Mouse (Mus musculus) spleen, postnatal 14 days (tissue): ENCODE data around the gene Ankrd55.

Source experiments
- DNase-seq, 2 experiments: peaks; one replicate each; pipeline ENCODE4 v3.0.0; 2021 to 2022; ENCODE audit warnings: low spot score in 2 of 2

Gene Ankrd55

DNA sequence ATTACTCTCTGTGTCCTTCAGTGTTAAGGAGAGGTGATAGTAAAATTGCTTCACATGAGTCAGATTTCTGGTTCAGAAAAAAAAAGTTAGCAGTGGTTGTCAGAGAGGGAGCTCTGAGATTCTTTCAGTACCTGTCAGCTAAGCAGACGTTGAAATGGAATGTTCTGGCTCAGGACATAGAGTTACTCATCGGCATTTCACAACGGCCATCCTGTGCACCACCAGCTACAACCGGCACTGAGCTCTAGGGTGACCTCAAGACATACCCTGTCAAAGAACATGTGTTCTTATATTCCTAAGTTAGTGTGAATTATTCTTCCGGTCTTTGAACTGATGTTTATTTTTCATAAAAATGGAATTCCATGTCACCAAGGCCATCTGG is 55.4 kb downstream of the Ankrd55 start:
- DNase-seq, result no peak

GRCm38 (mm10) chr13:112344270-112344864 is 56.1 kb downstream of the Ankrd55 start:
- DNase-seq, result no peak

GRCm38 (mm10) chr13:112345542-112345941 is 57.3 kb downstream of the Ankrd55 start:
- no peak for DNase-seq

GRCm38 (mm10) chr13:112346031-112346430 is 57.8 kb downstream of the Ankrd55 start:
- no peak for DNase-seq

- no peak for DNase-seq
Measured at GRCm38 (mm10) chr13:112346659-112347142, 58.5 kb downstream of the Ankrd55 start.

GRCm38 (mm10) chr13:112348250-112348649 is 60.0 kb downstream of the Ankrd55 start:
- no peak for DNase-seq

DNA sequence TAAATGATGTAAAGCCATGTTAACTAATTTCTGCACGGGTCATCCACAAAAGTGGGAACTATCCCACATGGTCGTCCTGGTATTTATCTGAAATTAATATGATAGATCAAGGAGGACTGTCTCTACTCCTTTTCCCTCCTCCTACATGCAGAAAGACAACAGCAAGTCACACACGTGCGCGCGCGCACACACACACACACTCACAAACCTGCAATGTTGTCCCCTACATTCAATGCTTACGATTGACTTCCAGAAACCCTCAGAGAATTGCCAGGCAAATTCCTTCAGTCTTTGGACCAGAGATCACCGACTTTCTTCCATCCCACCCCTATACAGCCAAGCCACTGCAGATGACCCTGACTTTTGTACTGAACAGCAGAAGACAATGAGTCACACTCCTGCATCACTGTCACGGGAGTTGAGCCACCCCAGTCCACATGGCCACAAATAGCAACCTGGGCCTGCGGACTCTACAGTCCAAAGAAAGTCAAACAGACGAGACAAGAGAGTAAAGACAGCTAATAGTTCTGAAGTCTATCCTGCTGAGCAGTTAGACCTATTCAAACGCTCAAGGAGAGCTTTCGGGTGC is 60.7 kb downstream of the Ankrd55 start:
- no peak for DNase-seq

DNA sequence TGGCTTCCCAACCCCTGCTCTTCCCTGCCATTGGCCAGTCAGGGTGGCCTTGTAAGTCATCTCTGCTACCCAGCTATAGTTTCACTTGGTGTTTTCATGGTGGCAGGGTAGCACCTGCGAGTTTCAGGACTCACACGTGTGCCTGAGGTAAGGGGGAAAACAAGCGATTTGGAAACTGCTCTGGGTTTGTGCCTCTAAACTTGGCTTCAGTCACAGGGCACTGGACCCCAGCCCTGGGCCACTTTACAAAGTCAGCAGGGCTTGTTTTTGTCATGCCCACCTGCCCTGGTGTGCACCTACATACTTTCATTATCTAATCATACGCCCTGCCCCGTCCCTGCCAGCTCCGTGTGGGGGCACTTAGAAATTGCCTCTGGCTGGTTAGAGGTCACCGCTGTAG is 61.2 kb downstream of the Ankrd55 start:
- DNase-seq, result no peak

- no peak for DNase-seq
Measured at GRCm38 (mm10) chr13:112351943-112352342, 63.7 kb downstream of the Ankrd55 start.

GRCm38 (mm10) chr13:112354109-112354867 is 66.0 kb downstream of the Ankrd55 start:
- DNase-seq, result no peak

DNA sequence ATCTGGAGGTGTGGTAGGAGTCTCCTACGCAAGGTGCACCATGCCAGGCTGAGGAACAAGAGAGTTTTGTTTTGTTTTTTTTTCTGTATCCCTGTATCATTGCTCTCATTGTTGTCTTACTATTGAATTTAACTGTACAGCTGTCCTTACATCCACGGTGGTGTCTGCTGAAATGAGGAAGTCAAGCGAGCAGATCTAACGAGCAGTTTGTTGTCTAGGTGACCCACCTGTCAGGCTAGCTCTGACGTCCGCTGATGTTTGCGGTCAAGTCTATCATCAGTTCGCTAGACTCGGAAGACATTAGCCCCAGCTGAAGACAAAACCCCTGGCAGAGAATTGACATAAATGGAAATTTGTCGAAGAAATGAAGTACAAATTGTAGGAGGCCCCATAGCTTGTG is 66.7 kb downstream of the Ankrd55 start:
- DNase-seq, result peak in 1 of 2 experiments; percentile 33

DNA sequence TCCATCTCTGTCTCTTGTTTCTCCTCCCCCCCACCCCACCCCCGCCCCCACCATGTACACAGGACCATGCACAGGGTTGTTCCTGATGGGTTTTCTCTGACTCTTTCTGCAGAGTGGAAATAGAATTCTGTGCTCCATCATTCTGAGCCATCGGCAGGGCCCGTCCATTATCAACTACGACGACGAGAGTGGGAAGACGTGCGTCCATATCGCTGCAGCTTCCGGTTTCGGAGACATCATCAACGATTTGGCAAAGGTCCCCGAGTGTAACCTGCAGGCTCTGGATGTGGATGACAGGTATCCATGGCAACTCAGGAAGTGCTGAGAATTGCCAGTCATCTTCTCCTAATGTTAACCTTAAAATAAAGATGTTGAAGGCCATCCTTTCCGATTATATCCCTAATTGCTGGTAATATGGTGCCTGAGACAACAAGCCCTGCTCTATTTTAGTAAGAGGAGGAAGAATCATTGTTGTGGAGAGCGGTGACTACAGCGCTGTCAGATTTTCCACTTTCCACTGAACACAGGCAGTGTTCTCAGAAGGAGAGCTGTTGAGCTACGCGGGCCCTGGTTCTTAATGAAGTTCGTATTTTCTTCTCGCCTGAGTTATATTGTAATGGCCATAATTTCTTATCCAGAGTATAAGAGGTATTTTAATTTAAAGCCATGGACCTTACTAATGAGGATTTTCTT is 67.7 kb downstream of the Ankrd55 start:
- no peak for DNase-seq

GRCm38 (mm10) chr13:112361575-112361974 is 73.3 kb downstream of the Ankrd55 start:
- DNase-seq, result no peak

DNA sequence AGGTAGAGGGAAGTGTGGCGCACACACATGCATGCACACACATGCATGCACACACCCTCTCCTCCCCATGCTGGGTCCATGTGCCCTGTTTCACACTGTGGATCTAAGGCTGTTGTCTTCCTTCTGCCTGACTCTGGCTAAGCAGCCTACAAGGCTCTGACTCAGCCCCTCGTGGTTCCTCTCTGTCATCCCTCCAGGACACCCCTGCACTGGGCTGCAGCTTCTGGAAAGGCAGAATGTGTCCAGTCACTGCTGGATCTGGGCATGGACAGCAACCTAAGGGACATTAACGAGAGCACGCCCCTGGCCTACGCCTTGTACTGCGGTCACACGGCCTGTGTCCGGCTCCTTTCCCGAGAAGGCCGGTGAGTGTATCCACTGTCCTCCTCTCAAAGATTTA is 75.0 kb downstream of the Ankrd55 start:
- DNase-seq, result no peak

DNA sequence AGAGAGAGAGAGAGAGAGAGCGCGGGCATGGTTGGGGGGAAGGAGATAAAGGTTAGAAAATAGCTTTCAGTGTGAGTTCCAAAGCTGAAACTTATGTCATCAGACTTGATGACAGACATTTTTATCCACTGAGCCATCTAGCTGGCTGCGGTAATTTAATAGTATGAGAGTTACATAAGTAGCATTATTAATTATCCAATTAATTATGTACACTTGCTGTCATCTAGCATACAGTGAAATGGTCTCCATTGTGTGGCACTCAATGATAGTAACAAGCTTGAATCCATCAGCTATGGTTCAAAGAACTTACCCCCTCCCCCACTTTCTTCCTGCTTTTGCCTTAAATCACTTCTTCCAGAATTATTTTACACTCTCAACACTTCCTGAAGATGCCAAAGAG is 75.5 kb downstream of the Ankrd55 start:
- no peak for DNase-seq

DNA sequence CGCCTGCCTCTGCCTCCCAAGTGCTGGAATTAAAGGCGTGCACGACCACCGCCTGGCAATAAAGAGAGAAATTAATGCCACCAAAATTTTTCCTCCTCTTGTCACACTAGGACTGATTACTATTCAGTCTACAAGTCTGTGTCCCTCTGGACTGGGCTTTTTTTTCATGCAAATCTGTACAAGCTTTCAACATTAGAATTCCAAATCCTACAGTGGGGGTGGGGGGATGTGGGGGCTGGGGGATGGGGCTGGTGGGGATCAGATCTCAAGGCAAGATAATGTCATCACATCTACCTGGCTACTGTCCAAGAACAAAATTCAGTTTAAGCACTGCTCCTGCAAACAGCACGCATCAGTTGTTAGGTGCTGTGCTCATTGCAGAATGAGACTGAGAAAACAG is 76.4 kb downstream of the Ankrd55 start:
- DNase-seq, result no peak

DNA sequence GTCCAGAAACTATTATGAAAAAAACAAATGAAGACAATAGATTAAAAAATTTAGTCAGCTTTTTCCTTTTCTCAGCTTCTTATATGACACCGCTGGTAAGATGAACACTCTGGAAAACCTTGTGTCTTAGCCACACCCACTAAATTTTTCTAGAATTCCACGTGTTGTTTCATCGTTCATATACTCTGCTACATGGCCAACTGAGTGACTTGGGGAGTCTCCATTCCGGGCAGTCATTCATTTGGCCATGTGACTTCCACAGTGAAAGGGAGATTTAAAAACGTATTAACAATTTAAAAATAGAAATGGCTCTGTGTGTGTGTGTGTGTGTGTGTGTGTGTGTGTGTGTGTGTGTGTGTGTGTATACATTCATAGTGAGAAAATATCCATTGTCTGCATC is 77.1 kb downstream of the Ankrd55 start:
- DNase-seq, result no peak

- DNase-seq, result no peak
Measured at GRCm38 (mm10) chr13:112365762-112366161, 77.5 kb downstream of the Ankrd55 start.

DNA sequence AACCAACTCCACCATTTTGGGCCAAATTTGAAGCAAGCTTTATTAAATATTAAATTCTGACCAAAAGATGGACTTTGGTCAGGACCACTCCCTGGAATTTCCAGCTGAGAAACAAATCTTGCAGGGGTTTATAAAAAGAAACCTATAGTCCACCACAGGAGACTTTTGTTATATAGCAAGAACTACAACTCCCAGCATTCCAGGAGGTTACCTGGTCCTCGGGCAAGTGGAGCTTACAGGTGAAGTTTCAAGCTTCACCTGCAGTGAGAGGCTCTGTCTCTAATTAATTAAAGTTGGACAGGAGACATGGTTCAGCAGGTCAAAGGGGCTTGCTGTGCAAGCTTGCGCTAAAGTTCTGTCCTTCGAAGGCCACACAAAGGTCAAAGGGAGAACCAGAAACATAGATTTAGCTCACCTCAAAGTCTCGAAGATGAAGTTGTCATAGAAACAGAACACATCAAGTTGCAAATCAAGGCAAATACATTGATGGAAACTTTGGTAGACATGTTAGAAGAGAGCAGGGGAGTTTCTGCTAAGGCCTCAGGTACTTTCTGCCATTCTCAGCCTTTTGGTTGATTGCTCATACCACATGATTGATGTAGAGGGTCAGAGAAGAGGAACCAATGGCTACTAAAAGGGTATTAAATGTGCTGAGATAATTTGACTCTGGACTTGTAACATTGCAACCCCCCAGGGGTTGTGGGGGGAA is 78.2 kb downstream of the Ankrd55 start:
- no peak for DNase-seq

DNA sequence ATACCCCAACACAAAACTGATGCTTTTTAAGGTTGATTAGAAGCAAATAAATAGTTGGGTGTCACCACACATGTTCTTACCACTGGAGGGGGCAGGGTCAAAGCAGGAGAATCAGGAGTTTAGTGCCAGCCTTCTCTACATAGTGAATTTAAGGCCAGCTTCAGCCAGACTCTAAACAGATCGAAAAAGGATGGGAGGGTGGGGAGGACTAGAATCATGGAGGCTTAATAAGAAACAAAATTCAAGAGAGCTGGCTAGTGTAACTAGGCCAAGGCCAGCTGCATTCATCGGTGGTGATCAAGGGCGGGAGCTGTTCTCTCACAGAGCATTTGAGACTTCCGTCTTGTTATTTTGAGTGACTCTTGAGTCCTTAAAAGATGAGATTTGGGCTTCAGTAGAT is 83.5 kb downstream of the Ankrd55 start:
- no peak for DNase-seq

GRCm38 (mm10) chr13:112375766-112376165 is 87.5 kb downstream of the Ankrd55 start:
- DNase-seq, result no peak

GRCm38 (mm10) chr13:112378782-112379305 is 90.6 kb downstream of the Ankrd55 start:
- no peak for DNase-seq
